Mouse (Mus musculus) liver, postnatal 0 days (tissue): ENCODE results near the gene Mboat2.

Experiments used
- CTCF ChIP-seq: sonication (generic); IDR thresholded peaks from 2 replicates; pipeline ENCODE4 v1.5.1; 2016; ENCODE audit warnings: antibody characterized with exemption, low read depth
- EP300 ChIP-seq: IDR thresholded peaks from 2 replicates; pipeline ENCODE4 v1.6.1; 2016; ENCODE audit warnings: antibody characterized with exemption, low read depth, mild to moderate bottlenecking

DNA sequence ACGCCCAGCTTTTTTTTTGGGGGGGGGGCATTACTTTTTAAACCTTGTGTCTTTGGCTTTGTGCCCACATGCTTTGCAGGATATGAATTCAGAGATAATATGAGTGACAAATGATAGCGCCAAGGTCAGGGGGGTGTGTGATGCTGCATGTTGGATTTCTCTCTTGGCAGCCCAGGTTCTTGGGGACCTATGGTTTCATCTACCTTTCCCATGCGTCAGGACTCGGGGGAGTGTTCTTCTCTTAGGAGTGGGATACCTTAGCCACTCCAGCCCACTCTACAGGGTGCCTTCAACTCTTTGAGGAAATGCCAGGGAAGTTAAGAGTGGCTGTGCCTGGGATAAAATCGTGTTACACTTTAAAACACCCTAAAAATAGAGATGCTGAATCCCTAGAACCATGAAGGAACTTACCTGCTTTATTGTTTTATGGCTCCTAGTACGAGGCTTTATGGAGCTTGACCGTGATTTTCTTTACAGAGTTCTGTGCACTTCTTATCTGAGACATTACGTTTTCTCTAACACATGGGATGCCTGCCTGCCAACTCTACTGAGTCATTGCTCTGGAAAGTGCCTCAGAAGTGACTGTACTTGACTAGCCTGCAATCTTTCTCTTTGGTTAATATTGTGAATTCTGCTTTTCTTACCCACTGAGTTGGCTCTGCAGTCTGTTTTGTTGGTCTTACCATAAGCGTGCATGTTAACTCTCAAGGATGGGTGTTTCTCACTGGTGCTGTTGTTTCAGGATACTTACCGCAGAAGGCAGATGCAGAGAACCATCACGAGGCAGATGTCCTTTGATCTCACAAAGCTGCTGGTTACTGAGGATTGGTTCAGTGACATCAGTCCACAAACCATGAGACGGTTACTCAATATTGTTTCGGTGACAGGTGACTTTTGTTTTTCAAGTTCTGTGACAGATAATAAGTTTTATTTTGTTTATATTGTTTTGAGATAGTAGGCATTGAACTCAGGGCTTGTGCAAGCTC is 182.2 kb downstream of the Mboat2 start:
- TF ChIP-seq CTCF (no peak), EP300 (no peak)
